8 mouse cellular contexts compared by ENCODE assay signal in the genomic region with DNA sequence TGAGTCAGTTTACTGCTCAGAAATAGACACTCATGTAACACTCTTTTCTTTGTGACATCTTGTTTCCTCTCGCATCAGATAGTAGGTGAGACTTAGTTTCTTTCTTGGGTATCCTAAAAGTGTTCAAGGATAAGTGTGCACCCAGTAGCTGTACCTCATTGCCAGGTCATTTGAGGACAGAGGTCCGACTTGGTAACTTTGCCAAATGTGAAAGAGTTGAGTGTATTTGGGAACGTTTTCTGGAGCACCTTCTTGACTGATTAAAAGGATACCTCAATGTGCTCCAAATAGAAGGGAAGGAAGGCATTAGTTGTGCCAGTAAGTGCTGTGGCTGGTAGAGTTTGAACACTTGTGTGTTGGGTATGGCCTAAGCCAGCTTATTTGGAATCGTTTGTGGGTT. TPM values are rescaled to one million over a fixed set of nuclear protein-coding genes. Genes with fewer than 3 reads are reported as not detected.
A peak's percentile ranks its signal among the peaks of the same experiment; 100 is the strongest.
DNase-seq lines count a peak whose midpoint lies in the region; ATAC-seq lines count a peak whose summit lies in the region.
"Had no signal": no experiment of that assay in that cellular context is flagged by ENCODE, and none has a peak within 500 bp of the region (broad histone marks: within the 10 kb centered on the region; RNA-seq: fewer than 3 reads in every experiment).

No protein-coding gene starts in this region.

- no peak overlapping the region for H3K27ac ChIP-seq in kidney, embryonic 16.5 days (ENCODE audit: low read length)
- H3K27ac ChIP-seq in embryonic facial prominence, embryonic 15.5 days (replicated peaks) = no peak overlapping the region
- no peak overlapping the region for H3K27ac ChIP-seq in intestine, embryonic 14.5 days (ENCODE audit: low read depth)
- H3K27ac ChIP-seq in midbrain, embryonic 15.5 days = no peak overlapping the region

- H3K4me3 ChIP-seq in kidney, embryonic 16.5 days (ENCODE audit: low read length) = no peak overlapping the region
- H3K4me3 ChIP-seq in embryonic facial prominence, embryonic 15.5 days (replicated peaks) = 0 out of 2 replicates have a peak overlapping the region, but pooled peaks have one; percentile 96
- peak overlapping the region; percentile 86; the same call in 1 of the 2 replicates for H3K4me3 ChIP-seq in intestine, embryonic 14.5 days (ENCODE audit: low read depth, low read length)
- peak overlapping the region; percentile 80 for H3K4me3 ChIP-seq in midbrain, embryonic 15.5 days

- no peak overlapping the region for H3K9ac ChIP-seq in kidney, embryonic 16.5 days (replicated peaks; ENCODE audit: low read length)
- no peak overlapping the region for H3K9ac ChIP-seq in embryonic facial prominence, embryonic 15.5 days
- H3K9ac ChIP-seq in intestine, embryonic 14.5 days (ENCODE audit: low read length) = no peak overlapping the region
- no peak overlapping the region for H3K9ac ChIP-seq in midbrain, embryonic 15.5 days

- no peak for ATAC-seq in kidney, embryonic 16.5 days (ENCODE audit: low FRiP score, low TSS enrichment)
- ATAC-seq in embryonic facial prominence, embryonic 15.5 days (ENCODE audit: insufficient number of reproducible peaks, low FRiP score, low TSS enrichment, low read depth) = no peak
- no peak for ATAC-seq in intestine, embryonic 14.5 days (replicated peaks; ENCODE audit: low FRiP score, low TSS enrichment, low read depth)
- ATAC-seq in midbrain, embryonic 15.5 days (replicated peaks) = no peak

- H3K27me3 ChIP-seq in kidney, embryonic 16.5 days (ENCODE audit: insufficient read depth, low read length) = no peaks in the 10 kb centered on the region
- no peaks in the 10 kb centered on the region for H3K27me3 ChIP-seq in embryonic facial prominence, embryonic 15.5 days
- no peaks in the 10 kb centered on the region for H3K27me3 ChIP-seq in intestine, embryonic 14.5 days (replicated peaks; ENCODE audit: control insufficient read depth, insufficient read depth, low read length)
- no peaks in the 10 kb centered on the region for H3K27me3 ChIP-seq in midbrain, embryonic 15.5 days (replicated peaks)

- H3K4me1 ChIP-seq in kidney, embryonic 16.5 days (ENCODE audit: insufficient read depth, low read length) = peaks cover 22% of the 10 kb centered on the region
- peaks cover 12% of the 10 kb centered on the region for H3K4me1 ChIP-seq in embryonic facial prominence, embryonic 15.5 days
- H3K4me1 ChIP-seq in intestine, embryonic 14.5 days (replicated peaks; ENCODE audit: control insufficient read depth, insufficient read depth, low read length) = peaks cover 20% of the 10 kb centered on the region
- peaks cover 15% of the 10 kb centered on the region for H3K4me1 ChIP-seq in midbrain, embryonic 15.5 days

- no peaks in the 10 kb centered on the region for H3K36me3 ChIP-seq in kidney, embryonic 16.5 days (ENCODE audit: insufficient read depth, low read length)
- no peaks in the 10 kb centered on the region for H3K36me3 ChIP-seq in embryonic facial prominence, embryonic 15.5 days
- no peaks in the 10 kb centered on the region for H3K36me3 ChIP-seq in intestine, embryonic 14.5 days (ENCODE audit: control insufficient read depth, insufficient read depth, low read length)
- H3K36me3 ChIP-seq in midbrain, embryonic 15.5 days (replicated peaks) = no peaks in the 10 kb centered on the region

- DNase-seq in kidney, postnatal 25 days = no peak
- no peak for DNase-seq in intestine, embryonic 14.5 days (ENCODE audit: low spot score)
- no peak for DNase-seq in left cerebral cortex, adult 8-10 months (ENCODE audit: low spot score in 2 of 2)
- no peak for DNase-seq in cerebellum, adult 8-10 months
- DNase-seq: right cerebral cortex, adult 18-20 months had no signal

- H3K4me2 ChIP-seq in kidney, embryonic 16.5 days (replicated peaks; ENCODE audit: low read depth, low read length) = peak overlapping the region; percentile 86
- H3K4me2 ChIP-seq in embryonic facial prominence, embryonic 15.5 days (replicated peaks) = peak overlapping the region; percentile 72; the same call in 1 of the 2 replicates
- peak overlapping the region; percentile 81 for H3K4me2 ChIP-seq in intestine, embryonic 14.5 days (ENCODE audit: low read length)
- H3K4me2 ChIP-seq in midbrain, embryonic 15.5 days = peak overlapping the region; percentile 87

- no peaks in the 10 kb centered on the region for H3K9me3 ChIP-seq in kidney, embryonic 16.5 days (ENCODE audit: low read length)
- no peaks in the 10 kb centered on the region for H3K9me3 ChIP-seq in embryonic facial prominence, embryonic 15.5 days (replicated peaks)
- no peaks in the 10 kb centered on the region for H3K9me3 ChIP-seq in intestine, embryonic 14.5 days (ENCODE audit: control insufficient read depth, low read length)
- H3K9me3 ChIP-seq in midbrain, embryonic 15.5 days = no peaks in the 10 kb centered on the region

- WGBS in kidney, embryonic 16.5 days = 85% methylated on average over 4 of the region's 4 CpGs
- WGBS in embryonic facial prominence, embryonic 15.5 days = 81% methylated on average over 4 of the region's 4 CpGs
- WGBS in intestine, embryonic 14.5 days = 87% methylated on average over 4 of the region's 4 CpGs
- 85% methylated on average over 4 of the region's 4 CpGs for WGBS in midbrain, embryonic 15.5 days

RNA-seq across cellular contexts. Expression of a gene that starts 1.7 kb away (rescaled TPM):
- polyA plus RNA-seq in kidney, embryonic 16.5 days (2015; fragmentation: Nextera tagmentation; extraction: Ambion mirVana) = 230 and 251 TPM in 2 replicates
- 143 and 151 TPM in 2 replicates for polyA plus RNA-seq in embryonic facial prominence, embryonic 15.5 days (2015; fragmentation: Nextera tagmentation; extraction: Ambion mirVana)
- 226 and 235 TPM in 2 replicates for polyA plus RNA-seq in intestine, embryonic 14.5 days (2014; fragmentation: Nextera tagmentation; extraction: Ambion mirVana)
- polyA plus RNA-seq in midbrain, embryonic 15.5 days (2015; fragmentation: Nextera tagmentation; extraction: Ambion mirVana) = 125 and 131 TPM in 2 replicates
- 100 to 1,000 TPM; 114 to 134 (median 127) TPM for total RNA-seq in left cerebral cortex, adult 8-10 months (2022)

RNA-seq across cellular contexts. Expression of a gene that starts 28.4 kb away (rescaled TPM):
- 0.06 and 0.09 TPM in 2 replicates for polyA plus RNA-seq in kidney, embryonic 16.5 days (2015; fragmentation: Nextera tagmentation; extraction: Ambion mirVana)
- polyA plus RNA-seq in embryonic facial prominence, embryonic 15.5 days (2015; fragmentation: Nextera tagmentation; extraction: Ambion mirVana) = 0.34 and 0.61 TPM in 2 replicates
- polyA plus RNA-seq in intestine, embryonic 14.5 days (2014; fragmentation: Nextera tagmentation; extraction: Ambion mirVana) = 0.05 and 0.07 TPM in 2 replicates
- 0.28 and 0.31 TPM in 2 replicates for polyA plus RNA-seq in midbrain, embryonic 15.5 days (2015; fragmentation: Nextera tagmentation; extraction: Ambion mirVana)
- total RNA-seq in left cerebral cortex, adult 8-10 months (2022) = 1 to 10 TPM in 2 of 4 experiments, under 1 TPM in 2; 0.68 to 1.3 (median 1.00) TPM
